12 mouse cellular contexts compared by ENCODE assay signal in genomic region chr1:182605330-182606150, GRCm38 (mm10). TPM values are rescaled to one million over a fixed set of nuclear protein-coding genes. Genes with fewer than 3 reads are reported as not detected.
DNase-seq lines count a peak whose midpoint lies in the region; ATAC-seq and TF ChIP-seq lines count a peak whose summit lies in the region.
"Had no signal": no experiment of that assay in that cellular context is flagged by ENCODE, and none has a peak within 500 bp of the region (broad histone marks: within the 10 kb centered on the region; RNA-seq: fewer than 3 reads in every experiment).

No protein-coding gene starts in this region.

- H3K4me1 ChIP-seq in neural tube, embryonic 12.5 days = peaks cover 14% of the 10 kb centered on the region
- H3K4me1 ChIP-seq in stomach, postnatal 0 days (replicated peaks; ENCODE audit: control insufficient read depth, insufficient read depth) = no peaks in the 10 kb centered on the region
- H3K4me1 ChIP-seq in heart, embryonic 11.5 days (ENCODE audit: control insufficient read depth, insufficient read depth, low read length) = no peaks in the 10 kb centered on the region
- H3K4me1 ChIP-seq: forebrain, embryonic 13.5 days; stomach, embryonic 15.5 days had no signal

- intact Hi-C loops in heart, postnatal 10 days (cut with DNase I) = no loop called here

- ATAC-seq in neural tube, embryonic 12.5 days (ENCODE audit: low FRiP score, low read depth) = peak; percentile 66; the same call in 1 of the 2 replicates
- no peak for ATAC-seq in stomach, postnatal 0 days (ENCODE audit: low FRiP score, low TSS enrichment)
- no peak for ATAC-seq in heart, embryonic 11.5 days (replicated peaks; ENCODE audit: insufficient number of reproducible peaks, low FRiP score, low TSS enrichment)
- ATAC-seq: forebrain, embryonic 13.5 days had no signal

- H3K27me3 ChIP-seq in neural tube, embryonic 12.5 days (replicated peaks) = no peaks in the 10 kb centered on the region
- H3K27me3 ChIP-seq in stomach, postnatal 0 days (ENCODE audit: control insufficient read depth, insufficient read depth, low read length) = no peaks in the 10 kb centered on the region
- no peaks in the 10 kb centered on the region for H3K27me3 ChIP-seq in heart, embryonic 11.5 days (ENCODE audit: control insufficient read depth, insufficient read depth, low read length)
- H3K27me3 ChIP-seq: forebrain, embryonic 13.5 days; stomach, embryonic 15.5 days had no signal

- TF ChIP-seq EP300 in stomach, postnatal 0 days (optimal IDR thresholded peaks at IDR 0.05) = no peak

- no peak overlapping the region for H3K4me3 ChIP-seq in neural tube, embryonic 12.5 days
- H3K4me3 ChIP-seq in layer of hippocampus, adult 2 months = no peak overlapping the region
- no peak overlapping the region for H3K4me3 ChIP-seq in stomach, postnatal 0 days (ENCODE audit: low read depth, low read length)
- H3K4me3 ChIP-seq in heart, embryonic 11.5 days (ENCODE audit: low read depth, low read length) = no peak overlapping the region
- H3K4me3 ChIP-seq: forebrain, embryonic 13.5 days; heart, embryonic 10.5 days; stomach, embryonic 15.5 days had no signal

- no peaks in the 10 kb centered on the region for H3K36me3 ChIP-seq in neural tube, embryonic 12.5 days
- no peaks in the 10 kb centered on the region for H3K36me3 ChIP-seq in stomach, postnatal 0 days (ENCODE audit: control insufficient read depth, insufficient read depth, low read length)
- H3K36me3 ChIP-seq in heart, embryonic 11.5 days (ENCODE audit: control insufficient read depth, insufficient read depth, low read length) = no peaks in the 10 kb centered on the region
- H3K36me3 ChIP-seq: heart, embryonic 10.5 days; stomach, embryonic 15.5 days had no signal

- H3K27ac ChIP-seq in neural tube, embryonic 12.5 days = no peak overlapping the region
- no peak overlapping the region for H3K27ac ChIP-seq in layer of hippocampus, adult 2 months
- H3K27ac ChIP-seq in stomach, postnatal 0 days (replicated peaks) = no peak overlapping the region
- H3K27ac ChIP-seq in heart, embryonic 11.5 days (ENCODE audit: low read depth, low read length) = no peak overlapping the region
- H3K27ac ChIP-seq: forebrain, embryonic 13.5 days; heart, embryonic 10.5 days; stomach, embryonic 15.5 days had no signal

- DNase-seq in heart, postnatal 10 days = peak; percentile 11 to 17
- DNase-seq in heart, adult 11 months = no peak
- DNase-seq in neural tube, embryonic 10.5 days (ENCODE audit: extremely low spot score, low spot score) = no peak
- peak; percentile 22 to 44 for DNase-seq in layer of hippocampus, adult 2 months (ENCODE audit: low spot score in 2 of 2)
- no peak for DNase-seq in stomach, postnatal 0 days (ENCODE audit: low spot score)
- DNase-seq in liver = no peak

- peak; percentile 59 for TF ChIP-seq CTCF in layer of hippocampus, adult 2 months (conservative IDR thresholded peaks at IDR 0.05)
- TF ChIP-seq CTCF in stomach, postnatal 0 days (IDR thresholded peaks at IDR 0.05; ENCODE audit: low read depth) = peak; percentile 40

- H3K9ac ChIP-seq in neural tube, embryonic 12.5 days = no peak overlapping the region
- no peak overlapping the region for H3K9ac ChIP-seq in stomach, postnatal 0 days (ENCODE audit: low read length)
- no peak overlapping the region for H3K9ac ChIP-seq in heart, embryonic 11.5 days (ENCODE audit: low read depth, low read length)
- H3K9ac ChIP-seq: forebrain, embryonic 13.5 days; stomach, embryonic 15.5 days had no signal

- no peaks in the 10 kb centered on the region for H3K9me3 ChIP-seq in neural tube, embryonic 12.5 days
- no peaks in the 10 kb centered on the region for H3K9me3 ChIP-seq in stomach, postnatal 0 days (ENCODE audit: control insufficient read depth, low read length)
- H3K9me3 ChIP-seq in heart, embryonic 11.5 days (replicated peaks; ENCODE audit: control insufficient read depth, low read length) = no peaks in the 10 kb centered on the region
- H3K9me3 ChIP-seq: forebrain, embryonic 13.5 days; heart, embryonic 10.5 days; stomach, embryonic 15.5 days had no signal

- WGBS in neural tube, embryonic 12.5 days = 63% methylated on average over 17 of the region's 17 CpGs
- 77% methylated on average over 17 of the region's 17 CpGs for WGBS in stomach, postnatal 0 days
- 77% methylated on average over 17 of the region's 17 CpGs for WGBS in heart, embryonic 11.5 days (ENCODE audit: insufficient replicate concordance)

- H3K4me2 ChIP-seq in neural tube, embryonic 12.5 days (replicated peaks) = no peak overlapping the region
- H3K4me2 ChIP-seq in stomach, postnatal 0 days (replicated peaks; ENCODE audit: low read depth) = no peak overlapping the region
- no peak overlapping the region for H3K4me2 ChIP-seq in heart, embryonic 11.5 days
- H3K4me2 ChIP-seq: forebrain, embryonic 13.5 days; stomach, embryonic 15.5 days had no signal

RNA-seq across cellular contexts. Expression of gene Capn8, which starts 40.7 kb away (rescaled TPM):
- total RNA-seq in heart, postnatal 10 days (2021) = not detected
- polyA plus RNA-seq in neural tube, embryonic 12.5 days (2016; fragmentation: Nextera tagmentation; extraction: Ambion mirVana) = 0.10 and 0.15 TPM in 2 replicates
- total RNA-seq in layer of hippocampus, adult 2 months (2021) = not detected
- polyA plus RNA-seq in stomach, postnatal 0 days (2015; fragmentation: Nextera tagmentation; extraction: Ambion mirVana) = 10.1 and 12.8 TPM in 2 replicates
- polyA plus RNA-seq in heart, embryonic 11.5 days (2014; fragmentation: Nextera tagmentation; extraction: Ambion mirVana) = not detected in 2 replicates
- total RNA-seq: left cerebral cortex, adult 18-20 months had no signal

Comparison
In these comparisons a context has a peak if more than half of its experiments do, and no peak if none do; other contexts are left out.
1. DNase-seq: peak in heart, postnatal 10 days (2 of 2) and layer of hippocampus, adult 2 months (2 of 2); none in heart, adult 11 months (single experiment), neural tube, embryonic 10.5 days (single experiment), stomach, postnatal 0 days (single experiment) and liver (single experiment).